Mouse (Mus musculus) lung, adult 2 months (tissue): Measurements from ENCODE around the gene Wfdc11. TPM values are rescaled to one million over a fixed set of nuclear protein-coding genes. Genes with fewer than 3 reads are reported as not detected.
"Not testable (repeated sequence)": the region's sequence is repeated elsewhere in the genome, so short reads cannot be mapped to it uniquely, and the experiment has no call there.

Source experiments
- DNase-seq: peaks from one replicate; pipeline ENCODE4 v3.0.0; 2022
- H3K4me1 ChIP-seq: fragments of 200-500 bp; 2 replicates; pipeline ENCODE4 v1.6.1; 2011; ENCODE audit warnings: low read length; ENCODE audit not compliant: control insufficient read depth, insufficient read depth
- H3K4me3 ChIP-seq: fragments of 200-500 bp; replicated peaks from 2 replicates; pipeline ENCODE3; 2011; ENCODE audit warnings: low read depth, mild to moderate bottlenecking, control low read depth, low read length; ENCODE audit errors: extremely low read depth
- CTCF ChIP-seq: fragments of 200-500 bp; IDR thresholded peaks from 2 replicates; pipeline ENCODE4 v1.5.1; 2011; ENCODE audit warnings: mild to moderate bottlenecking, low read length, control low read depth; ENCODE audit not compliant: insufficient read depth
- POLR2A ChIP-seq: fragments of 200-500 bp; IDR thresholded peaks from 2 replicates; pipeline ENCODE4 v1.6.1; 2011; ENCODE audit warnings: low read depth, mild to moderate bottlenecking, control low read depth, low read length, borderline replicate concordance; ENCODE audit errors: extremely low read depth
- WGBS: fragments of 180-500 bp; shearing (Covaris S2); methylation state at CpG from one replicate; pipeline ENCODE4 v1.1.7; 2018; 5-methylcytosine and 5-hydroxymethylcytosine counted together
- polyA plus RNA-seq: library from polyadenylated mRNA; depleted of rRNA; stranded (reverse); fragments of >200 nt; gene quantifications from 2 replicates; pipeline ENCODE4 v1.2.3, GENCODE M21; 2012; rRNA removed

Gene Wfdc11
- polyA plus RNA-seq, 1 experiment, result not detected

DNA sequence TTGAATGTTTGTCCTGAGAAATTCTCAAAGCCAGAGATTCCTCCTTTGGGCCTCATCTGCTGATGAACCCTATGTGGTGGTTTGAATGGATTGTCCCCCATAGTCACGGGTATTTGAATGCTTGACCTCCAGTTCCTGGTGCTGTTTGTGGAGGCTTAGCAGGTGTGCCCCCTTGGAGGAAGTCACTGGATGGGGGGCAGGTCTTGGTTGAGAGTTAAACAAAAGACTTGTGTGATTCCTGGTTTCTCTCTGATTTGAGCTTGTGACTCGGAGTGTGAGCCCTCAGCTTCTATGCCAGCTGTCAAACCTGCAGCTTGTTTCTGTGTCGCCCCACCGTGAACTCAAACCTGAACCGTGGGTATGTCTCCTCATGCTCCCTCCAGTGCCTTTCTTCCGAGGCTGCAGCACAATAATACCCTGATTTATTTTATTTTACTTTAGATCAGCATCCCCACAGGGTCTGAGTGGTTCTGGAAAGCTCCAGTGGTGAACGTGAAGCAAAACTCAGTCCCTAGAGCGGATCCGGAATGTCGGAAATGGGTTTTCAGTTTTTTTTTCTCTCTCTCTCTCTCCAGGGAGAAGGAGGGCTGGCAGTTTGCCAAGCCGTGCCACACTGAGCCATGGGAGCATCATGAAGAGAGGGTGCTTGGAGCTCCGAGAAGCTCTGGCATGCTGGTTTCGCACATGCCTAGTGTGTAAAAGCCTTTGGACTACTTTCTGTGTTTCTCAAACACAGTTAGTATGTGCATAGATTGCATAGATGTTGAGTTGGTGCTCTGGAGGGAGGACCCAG lies 31.8 kb downstream of the Wfdc11 start:
- no peak for TF ChIP-seq POLR2A
- no peak for TF ChIP-seq CTCF
- H3K4me3 ChIP-seq, result no peak overlapping the region
- no peak for DNase-seq
- H3K4me1 ChIP-seq, result no peaks in the 10 kb centered on the region
- WGBS, result 71% methylated on average over 13 of the region's 13 CpGs

GRCm38 (mm10) chr2:164641129-164641528 lies 32.8 kb downstream of the Wfdc11 start:
- H3K4me1 ChIP-seq, result no peaks in the 10 kb centered on the region
- no peak for DNase-seq
- H3K4me3 ChIP-seq, result no peak overlapping the region
- TF ChIP-seq CTCF (no peak), POLR2A (no peak)
- WGBS, result 45% methylated on average over 7 of the region's 7 CpGs

- DNase-seq, result no peak
- WGBS, result 70% methylated on average over 3 of the region's 3 CpGs
- H3K4me3 ChIP-seq, result no peak within 1 kb of the TSS
- TF ChIP-seq CTCF (no peak), POLR2A (no peak)
- no peaks in the 10 kb centered on the region for H3K4me1 ChIP-seq
Observed at GRCm38 (mm10) chr2:164638696-164639095, 35.2 kb downstream of the Wfdc11 start, which contains the start of gene Wfdc16. Gene Wfdc16 (minus strand): TSS chr2:164638796.

DNA sequence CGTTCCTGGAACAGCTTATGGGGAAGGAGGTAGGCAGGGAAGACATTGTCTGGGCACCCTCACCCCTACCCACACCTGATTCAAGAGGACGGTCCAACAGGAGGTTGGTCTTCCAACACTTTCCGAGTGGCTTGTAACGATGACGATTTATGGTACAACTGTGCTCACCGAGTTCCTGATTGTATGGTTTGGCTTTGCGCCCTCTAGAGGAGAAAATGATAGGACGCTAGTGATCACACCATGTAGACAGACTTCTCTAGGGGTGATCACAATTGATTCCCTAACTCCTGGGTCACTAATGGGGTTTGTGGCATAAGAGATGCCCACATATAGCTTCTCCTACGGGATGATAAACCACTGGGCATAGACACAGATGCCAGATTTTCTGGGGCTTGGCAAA lies 38.6 kb downstream of the Wfdc11 start:
- 78% methylated on average over 9 of the region's 9 CpGs for WGBS
- no peak overlapping the region for H3K4me3 ChIP-seq
- no peaks in the 10 kb centered on the region for H3K4me1 ChIP-seq
- DNase-seq, result no peak
- no peak for TF ChIP-seq POLR2A
- no peak for TF ChIP-seq CTCF

DNA sequence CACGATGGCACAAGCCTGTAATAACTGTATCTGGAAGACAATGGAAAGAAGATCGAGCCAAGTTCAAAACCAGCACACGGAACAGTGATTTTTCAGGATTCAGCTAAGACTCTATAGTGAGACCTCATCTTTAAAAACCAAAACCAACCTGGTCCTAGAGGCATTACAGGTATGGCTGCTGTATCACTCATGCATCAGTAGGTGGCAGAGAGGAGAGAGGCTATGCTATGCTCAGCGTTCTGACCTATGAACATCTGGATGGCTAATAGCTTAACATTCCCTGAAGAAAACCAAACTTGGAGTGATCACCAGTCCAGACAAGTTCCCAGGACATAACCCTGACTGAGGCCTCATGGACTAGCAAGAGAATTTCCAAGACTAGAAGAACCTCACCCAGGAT lies 52.1 kb downstream of the Wfdc11 start:
- 79% methylated on average over 4 of the region's 4 CpGs for WGBS

GRCm38 (mm10) chr2:164619050-164619449 lies 54.8 kb downstream of the Wfdc11 start:
- DNase-seq, result no peak
- 55% methylated on average over 5 of the region's 5 CpGs for WGBS
- H3K4me3 ChIP-seq, result no peak overlapping the region
- H3K4me1 ChIP-seq, result no peaks in the 10 kb centered on the region
- no peak for TF ChIP-seq CTCF
- TF ChIP-seq POLR2A, result no peak

More for the DNA sequence above, 52.1 kb downstream of the Wfdc11 start:
- no peak for DNase-seq
- no peaks in the 10 kb centered on the region for H3K4me1 ChIP-seq
- no peak for TF ChIP-seq POLR2A
- TF ChIP-seq CTCF, result no peak
- H3K4me3 ChIP-seq, result no peak overlapping the region

DNA sequence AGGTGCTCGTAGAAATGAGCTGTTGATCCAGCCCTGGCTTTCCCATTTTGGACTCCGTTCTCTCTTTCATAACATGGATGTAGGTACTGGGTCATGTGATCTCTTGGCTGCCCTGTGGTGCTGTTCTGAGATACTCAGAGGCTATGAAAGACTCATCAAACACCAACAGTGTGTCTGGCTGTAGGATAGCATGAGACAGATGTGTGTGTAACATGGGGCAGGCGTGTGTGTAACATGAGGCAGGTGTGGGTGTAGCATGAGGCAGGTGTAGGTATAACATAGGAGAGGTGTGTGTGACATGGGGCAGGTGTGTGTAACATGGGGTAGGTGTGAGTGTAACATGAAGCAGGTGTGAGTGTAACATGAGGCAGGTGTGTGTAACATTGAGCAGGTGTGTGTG lies 58.5 kb downstream of the Wfdc11 start:
- DNase-seq, result no peak
- no peaks in the 10 kb centered on the region for H3K4me1 ChIP-seq
- 86% methylated on average over 3 of the region's 3 CpGs for WGBS
- TF ChIP-seq CTCF, result no peak
- no peak for TF ChIP-seq POLR2A
- H3K4me3 ChIP-seq, result no peak overlapping the region

- TF ChIP-seq POLR2A, result peak; percentile 14; the same call in 1 of the 2 replicates
- 43% methylated on average over 8 of the region's 8 CpGs for WGBS
- not testable (repeated sequence) for H3K4me1 ChIP-seq, H3K4me3 ChIP-seq, DNase-seq
Observed at GRCm38 (mm10) chr2:164613471-164613870, 60.4 kb downstream of the Wfdc11 start, which contains the start of the genes Wfdc6b and Wfdc8. Gene Wfdc6b (plus strand): TSS chr2:164613522. Gene Wfdc8 (minus strand): TSS chr2:164613626.

Other genes starting within 250 kb of the Wfdc11 start
- 75.1 and 91.1 TPM in 2 replicates for gene Sdc4, start 230.2 kb downstream of the Wfdc11 start, polyA plus RNA-seq
- gene Sys1, start 217.1 kb downstream of the Wfdc11 start, polyA plus RNA-seq, result 89.8 and 133 TPM in 2 replicates
- 47.7 and 52.2 TPM in 2 replicates for gene Gm20458, start 213.1 kb downstream of the Wfdc11 start, polyA plus RNA-seq
- not detected in 2 replicates for gene Trp53tg5, start 200.4 kb downstream of the Wfdc11 start, polyA plus RNA-seq
- gene Dbndd2, start 188.0 kb downstream of the Wfdc11 start, polyA plus RNA-seq, result 52.6 and 72.9 TPM in 2 replicates
- gene Pigt, start 176.6 kb downstream of the Wfdc11 start, polyA plus RNA-seq, result 93.8 and 104 TPM in 2 replicates
- gene Wfdc2, start 111.7 kb downstream of the Wfdc11 start, polyA plus RNA-seq, result 1,286 and 1,630 TPM in 2 replicates
- gene Spint3, start 100.6 kb downstream of the Wfdc11 start, polyA plus RNA-seq, result not detected in 2 replicates
- 2.3 and 2.4 TPM in 2 replicates for gene Wfdc6a, start 88.6 kb downstream of the Wfdc11 start, polyA plus RNA-seq
- 0.27 and 0.65 TPM in 2 replicates for gene Eppin, start 80.5 kb downstream of the Wfdc11 start, polyA plus RNA-seq
- 1.3 and 1.9 TPM in 2 replicates for gene Wfdc6b, start 60.6 kb downstream of the Wfdc11 start, polyA plus RNA-seq
- 5.3 and 8.5 TPM in 2 replicates for gene Wfdc8, start 60.5 kb downstream of the Wfdc11 start, polyA plus RNA-seq
- gene Wfdc16, start 35.3 kb downstream of the Wfdc11 start, polyA plus RNA-seq, result 0.97 and 1.9 TPM in 2 replicates
- 7.9 and 10.9 TPM in 2 replicates for gene Wfdc10, start 18.0 kb downstream of the Wfdc11 start, polyA plus RNA-seq
- gene Wfdc9, start 17.5 kb downstream of the Wfdc11 start, polyA plus RNA-seq, result not detected in 2 replicates
- gene Wfdc13, start 11.0 kb upstream of the Wfdc11 start, polyA plus RNA-seq, result 0.98 and 1.3 TPM in 2 replicates
- not detected in 2 replicates for gene Spint4, start 24.4 kb upstream of the Wfdc11 start, polyA plus RNA-seq
- gene Spint5, start 41.2 kb upstream of the Wfdc11 start, polyA plus RNA-seq, result not detected in 2 replicates
- 1.3 and 2.3 TPM in 2 replicates for gene Wfdc3, start 71.8 kb upstream of the Wfdc11 start, polyA plus RNA-seq
- 25.5 and 63.1 TPM in 2 replicates for gene Dnttip1, start 71.9 kb upstream of the Wfdc11 start, polyA plus RNA-seq
- 6.2 and 9.7 TPM in 2 replicates for gene Ube2c, start 95.8 kb upstream of the Wfdc11 start, polyA plus RNA-seq
- 237 TPM in 1 of 2 replicates, not detected in the other for gene Tnnc2, start 105.9 kb upstream of the Wfdc11 start, polyA plus RNA-seq
- 52.0 and 61.8 TPM in 2 replicates for gene Snx21, start 111.7 kb upstream of the Wfdc11 start, polyA plus RNA-seq
- 35.7 and 38.6 TPM in 2 replicates for gene Acot8, start 130.8 kb upstream of the Wfdc11 start, polyA plus RNA-seq
- 3.1 and 3.8 TPM in 2 replicates for gene Zswim3, start 131.0 kb upstream of the Wfdc11 start, polyA plus RNA-seq
- gene Zswim1, start 148.6 kb upstream of the Wfdc11 start, polyA plus RNA-seq, result 9.8 and 10.3 TPM in 2 replicates
- gene Spata25, start 154.4 kb upstream of the Wfdc11 start, polyA plus RNA-seq, result 0.54 and 1.1 TPM in 2 replicates
- 289 and 294 TPM in 2 replicates for gene Ctsa, start 158.8 kb upstream of the Wfdc11 start, polyA plus RNA-seq
- 14.8 and 17.9 TPM in 2 replicates for gene Neurl2, start 159.4 kb upstream of the Wfdc11 start, polyA plus RNA-seq
- gene Pltp, start 183.6 kb upstream of the Wfdc11 start, polyA plus RNA-seq, result 873 and 1,096 TPM in 2 replicates
- 42.9 and 44.3 TPM in 2 replicates for gene Pcif1, start 205.2 kb upstream of the Wfdc11 start, polyA plus RNA-seq
- 33.2 and 34.9 TPM in 2 replicates for gene Zfp335, start 237.7 kb upstream of the Wfdc11 start, polyA plus RNA-seq